In genomic region chr1:166750236-166750635, GRCm38 (mm10) we compare ENCODE assay signal across 16 mouse cellular contexts.
DNase-seq lines count a peak whose midpoint lies in the region; ATAC-seq lines count a peak whose summit lies in the region.
"Had no signal": no experiment of that assay in that cellular context is flagged by ENCODE, and none has a peak within 500 bp of the region (broad histone marks: within the 10 kb centered on the region; RNA-seq: fewer than 3 reads in every experiment).

No protein-coding gene starts in this region.

- H3K4me3 ChIP-seq in embryonic facial prominence, embryonic 14.5 days (ENCODE audit: low read depth, low read length), result no peak overlapping the region
- H3K4me3 ChIP-seq in embryonic facial prominence, embryonic 10.5 days, result no peak overlapping the region
- H3K4me3 ChIP-seq in heart, embryonic 11.5 days (ENCODE audit: low read depth, low read length), result no peak overlapping the region
- H3K4me3 ChIP-seq: hindbrain, embryonic 13.5 days; liver, embryonic 13.5 days; midbrain, embryonic 15.5 days; neural tube, embryonic 13.5 days had no signal

- peak; percentile 10 for DNase-seq in embryonic facial prominence, embryonic 14.5 days (ENCODE audit: low spot score)
- no peak for DNase-seq in embryonic facial prominence, embryonic 10.5 days (ENCODE audit: low spot score)
- DNase-seq in right cerebral cortex, postnatal 10 days (ENCODE audit: low spot score in 2 of 2), result peak; percentile 63 to 64
- DNase-seq in right cerebral cortex, postnatal 14 days, result no peak
- peak; percentile 54 to 80 for DNase-seq in layer of hippocampus, adult 18-20 months (ENCODE audit: low spot score in 2 of 2)
- DNase-seq in telencephalon, adult 2 months (ENCODE audit: low read depth, low spot score), result peak; percentile 61
- no peak for DNase-seq in gastrocnemius, postnatal 36 days
- DNase-seq: adrenal gland, postnatal 10 days; gastrocnemius, postnatal 10 days; kidney, adult 18-20 months; liver, embryonic 13.5 days; lung, postnatal 36 days had no signal

- ATAC-seq in embryonic facial prominence, embryonic 14.5 days (ENCODE audit: low read depth), result no peak
- ATAC-seq in heart, embryonic 11.5 days (replicated peaks; ENCODE audit: insufficient number of reproducible peaks, low FRiP score, low TSS enrichment), result no peak
- ATAC-seq: midbrain, embryonic 15.5 days had no signal

- no peak overlapping the region for H3K4me2 ChIP-seq in embryonic facial prominence, embryonic 14.5 days (ENCODE audit: low read depth, low read length)
- no peak overlapping the region for H3K4me2 ChIP-seq in heart, embryonic 11.5 days
- H3K4me2 ChIP-seq: hindbrain, embryonic 13.5 days; liver, embryonic 13.5 days; midbrain, embryonic 15.5 days; neural tube, embryonic 13.5 days had no signal

- no peak overlapping the region for H3K9ac ChIP-seq in embryonic facial prominence, embryonic 14.5 days (ENCODE audit: low read depth, low read length)
- H3K9ac ChIP-seq in heart, embryonic 11.5 days (ENCODE audit: low read depth, low read length), result no peak overlapping the region
- H3K9ac ChIP-seq: hindbrain, embryonic 13.5 days; liver, embryonic 13.5 days; midbrain, embryonic 15.5 days; neural tube, embryonic 13.5 days had no signal

- H3K27ac ChIP-seq in embryonic facial prominence, embryonic 14.5 days (replicated peaks; ENCODE audit: low read depth, low read length), result no peak overlapping the region
- no peak overlapping the region for H3K27ac ChIP-seq in embryonic facial prominence, embryonic 10.5 days (replicated peaks)
- no peak overlapping the region for H3K27ac ChIP-seq in heart, embryonic 11.5 days (ENCODE audit: low read depth, low read length)
- H3K27ac ChIP-seq: hindbrain, embryonic 13.5 days; liver, embryonic 13.5 days; midbrain, embryonic 15.5 days; neural tube, embryonic 13.5 days had no signal

- 68% methylated on average over 4 of the region's 4 CpGs for WGBS in embryonic facial prominence, embryonic 14.5 days
- 86% methylated on average over 4 of the region's 4 CpGs for WGBS in embryonic facial prominence, embryonic 10.5 days
- WGBS in heart, embryonic 11.5 days (ENCODE audit: insufficient replicate concordance), result 71% methylated on average over 4 of the region's 4 CpGs

- H3K9me3 ChIP-seq in embryonic facial prominence, embryonic 14.5 days (ENCODE audit: control insufficient read depth, low read length), result no peaks in the 10 kb centered on the region
- no peaks in the 10 kb centered on the region for H3K9me3 ChIP-seq in embryonic facial prominence, embryonic 10.5 days
- H3K9me3 ChIP-seq in heart, embryonic 11.5 days (replicated peaks; ENCODE audit: control insufficient read depth, low read length), result no peaks in the 10 kb centered on the region
- H3K9me3 ChIP-seq: hindbrain, embryonic 13.5 days; liver, embryonic 13.5 days; midbrain, embryonic 15.5 days; neural tube, embryonic 13.5 days had no signal

- H3K27me3 ChIP-seq in embryonic facial prominence, embryonic 14.5 days (replicated peaks; ENCODE audit: control insufficient read depth, insufficient read depth, low read length), result no peaks in the 10 kb centered on the region
- no peaks in the 10 kb centered on the region for H3K27me3 ChIP-seq in embryonic facial prominence, embryonic 10.5 days (replicated peaks; ENCODE audit: low read depth, poor library complexity, severe bottlenecking)
- no peaks in the 10 kb centered on the region for H3K27me3 ChIP-seq in heart, embryonic 11.5 days (ENCODE audit: control insufficient read depth, insufficient read depth, low read length)
- H3K27me3 ChIP-seq: hindbrain, embryonic 13.5 days; liver, embryonic 13.5 days; midbrain, embryonic 15.5 days; neural tube, embryonic 13.5 days had no signal

- intact Hi-C loops in gastrocnemius, postnatal 36 days (cut with DNase I), result no loop called here

- H3K36me3 ChIP-seq in embryonic facial prominence, embryonic 14.5 days (ENCODE audit: control insufficient read depth, insufficient read depth, low read length), result no peaks in the 10 kb centered on the region
- H3K36me3 ChIP-seq in embryonic facial prominence, embryonic 10.5 days (replicated peaks), result no peaks in the 10 kb centered on the region
- no peaks in the 10 kb centered on the region for H3K36me3 ChIP-seq in heart, embryonic 11.5 days (ENCODE audit: control insufficient read depth, insufficient read depth, low read length)
- H3K36me3 ChIP-seq: hindbrain, embryonic 13.5 days; liver, embryonic 13.5 days; midbrain, embryonic 15.5 days; neural tube, embryonic 13.5 days had no signal

- H3K4me1 ChIP-seq in embryonic facial prominence, embryonic 14.5 days (ENCODE audit: control insufficient read depth, insufficient read depth, low read length), result no peaks in the 10 kb centered on the region
- no peaks in the 10 kb centered on the region for H3K4me1 ChIP-seq in embryonic facial prominence, embryonic 10.5 days
- H3K4me1 ChIP-seq in heart, embryonic 11.5 days (ENCODE audit: control insufficient read depth, insufficient read depth, low read length), result no peaks in the 10 kb centered on the region
- H3K4me1 ChIP-seq: hindbrain, embryonic 13.5 days; liver, embryonic 13.5 days; midbrain, embryonic 15.5 days; neural tube, embryonic 13.5 days had no signal

Comparison
In these comparisons a context has a peak if more than half of its experiments do, and no peak if none do; other contexts are left out.
1. DNase-seq: peak in embryonic facial prominence, embryonic 14.5 days (single experiment), right cerebral cortex, postnatal 10 days (2 of 2), layer of hippocampus, adult 18-20 months (2 of 2) and telencephalon, adult 2 months (single experiment); none in embryonic facial prominence, embryonic 10.5 days (single experiment), right cerebral cortex, postnatal 14 days (single experiment) and gastrocnemius, postnatal 36 days (0 of 2).